ENCODE assay signal across 8 mouse cellular contexts in genomic region chr9:121374076-121374863, GRCm38 (mm10).
DNase-seq lines count a peak whose midpoint lies in the region; ATAC-seq and TF ChIP-seq lines count a peak whose summit lies in the region.

No protein-coding gene starts in this region.

- H3K27ac ChIP-seq in embryonic fibroblast, embryonic 13.5 days (ENCODE audit: insufficient read depth, low read length), result no peak overlapping the region
- H3K27ac ChIP-seq in hindbrain, embryonic 12.5 days, result peak overlapping the region; percentile 24
- no peak overlapping the region for H3K27ac ChIP-seq in liver, postnatal 0 days (ENCODE audit: low read depth)
- peak overlapping the region; percentile 28 for H3K27ac ChIP-seq in neural tube, embryonic 15.5 days (replicated peaks)

- ATAC-seq in hindbrain, embryonic 12.5 days (ENCODE audit: low FRiP score), result no peak
- ATAC-seq in liver, postnatal 0 days, result peak; percentile 32; the same call in 1 of the 2 replicates
- ATAC-seq in neural tube, embryonic 15.5 days (ENCODE audit: low FRiP score), result peak; percentile 42; the same call in 1 of the 2 replicates

- peak; percentile 91 for TF ChIP-seq CTCF in embryonic fibroblast, embryonic 13.5 days (IDR thresholded peaks at IDR 0.05; ENCODE audit: borderline replicate concordance, insufficient read depth, low read length)
- peak; percentile 96 for TF ChIP-seq CTCF in liver, postnatal 0 days (IDR thresholded peaks at IDR 0.05; ENCODE audit: low read depth)

- no peak for TF ChIP-seq POLR2A in embryonic fibroblast, embryonic 13.5 days (IDR thresholded peaks at IDR 0.05; ENCODE audit: low read depth, low read length)

- 33% methylated on average over 9 of the region's 9 CpGs for WGBS in hindbrain, embryonic 12.5 days
- WGBS in liver, postnatal 0 days (ENCODE audit: insufficient replicate concordance), result 36% methylated on average over 9 of the region's 9 CpGs
- WGBS in neural tube, embryonic 15.5 days, result 28% methylated on average over 9 of the region's 9 CpGs

- no peaks in the 10 kb centered on the region for H3K9me3 ChIP-seq in hindbrain, embryonic 12.5 days (replicated peaks)
- no peaks in the 10 kb centered on the region for H3K9me3 ChIP-seq in liver, postnatal 0 days (ENCODE audit: low read length)
- H3K9me3 ChIP-seq in neural tube, embryonic 15.5 days (replicated peaks), result no peaks in the 10 kb centered on the region

- DNase-seq in left cerebral cortex, postnatal 4 days, result peak; percentile 65
- no peak for DNase-seq in left cerebral cortex, postnatal 36 days (ENCODE audit: low spot score in 2 of 2)
- peak; percentile 75 for DNase-seq in adrenal gland, postnatal 10 days
- peak; percentile 77 for DNase-seq in liver, postnatal 0 days
- DNase-seq in right cerebral cortex, postnatal 14 days, result no peak

- no peak overlapping the region for H3K9ac ChIP-seq in hindbrain, embryonic 12.5 days
- H3K9ac ChIP-seq in liver, postnatal 0 days (replicated peaks), result no peak overlapping the region
- H3K9ac ChIP-seq in neural tube, embryonic 15.5 days (replicated peaks), result no peak overlapping the region; the same call in 1 of the 2 replicates

- H3K4me1 ChIP-seq in embryonic fibroblast, embryonic 13.5 days (ENCODE audit: control insufficient read depth, insufficient read depth, low read length), result peaks cover 16% of the 10 kb centered on the region
- H3K4me1 ChIP-seq in hindbrain, embryonic 12.5 days, result peaks cover 48% of the 10 kb centered on the region
- H3K4me1 ChIP-seq in liver, postnatal 0 days (ENCODE audit: insufficient read depth), result peaks cover 26% of the 10 kb centered on the region
- peaks cover 57% of the 10 kb centered on the region for H3K4me1 ChIP-seq in neural tube, embryonic 15.5 days

- H3K4me2 ChIP-seq in hindbrain, embryonic 12.5 days (replicated peaks), result no peak overlapping the region
- H3K4me2 ChIP-seq in liver, postnatal 0 days (ENCODE audit: low read depth, low read length), result no peak overlapping the region
- no peak overlapping the region for H3K4me2 ChIP-seq in neural tube, embryonic 15.5 days

- no peaks in the 10 kb centered on the region for H3K27me3 ChIP-seq in hindbrain, embryonic 12.5 days
- no peaks in the 10 kb centered on the region for H3K27me3 ChIP-seq in liver, postnatal 0 days (ENCODE audit: insufficient read depth, low read length)
- no peaks in the 10 kb centered on the region for H3K27me3 ChIP-seq in neural tube, embryonic 15.5 days (replicated peaks)

- TF ChIP-seq EP300 in liver, postnatal 0 days (IDR thresholded peaks at IDR 0.05; ENCODE audit: low read depth), result no peak

- H3K36me3 ChIP-seq in hindbrain, embryonic 12.5 days, result no peaks in the 10 kb centered on the region
- no peaks in the 10 kb centered on the region for H3K36me3 ChIP-seq in liver, postnatal 0 days (replicated peaks; ENCODE audit: insufficient read depth, low read length)
- no peaks in the 10 kb centered on the region for H3K36me3 ChIP-seq in neural tube, embryonic 15.5 days

- H3K4me3 ChIP-seq in embryonic fibroblast, embryonic 13.5 days (ENCODE audit: insufficient read depth, low read length), result no peak overlapping the region
- H3K4me3 ChIP-seq in hindbrain, embryonic 12.5 days, result no peak overlapping the region
- no peak overlapping the region for H3K4me3 ChIP-seq in liver, postnatal 0 days (ENCODE audit: low read depth, low read length)
- H3K4me3 ChIP-seq in neural tube, embryonic 15.5 days (replicated peaks), result no peak overlapping the region

- intact Hi-C loops in left cerebral cortex, postnatal 4 days (cut with DNase I), result loop anchor here (5.0 kb wide), 2 partner anchors 77 to 97 kb away; partner anchors contain the start of genes Trak1 and Ulk4
- intact Hi-C loops in left cerebral cortex, postnatal 36 days (cut with DNase I), result loop anchor here (2.0 to 5.0 kb wide), 3 partner anchors 77 to 125 kb away; partner anchors contain the start of gene Trak1

Comparison
In these comparisons a context has a peak if more than half of its experiments do, and no peak if none do; other contexts are left out.
1. DNase-seq: peak in left cerebral cortex, postnatal 4 days (single experiment), adrenal gland, postnatal 10 days (single experiment) and liver, postnatal 0 days (single experiment); none in left cerebral cortex, postnatal 36 days (0 of 2) and right cerebral cortex, postnatal 14 days (single experiment).
2. H3K27ac ChIP-seq: peak in hindbrain, embryonic 12.5 days (single experiment) and neural tube, embryonic 15.5 days (single experiment); none in embryonic fibroblast, embryonic 13.5 days (single experiment) and liver, postnatal 0 days (single experiment).